Mouse (Mus musculus) forebrain, embryonic 16.5 days (tissue): ENCODE results near the gene Mrps12. TPM values are rescaled to one million over a fixed set of nuclear protein-coding genes. Genes with fewer than 3 reads are reported as not detected.

Experiments
- ATAC-seq: fragments of 200-750 bp; cut with Nextera tagmentation; 2 replicates; pipeline ENCODE4 v1.8.0; 2017; ENCODE audit warnings: mild to moderate bottlenecking, moderate library complexity
- H3K27ac ChIP-seq: fragments of 300-500 bp; sonication (generic); 2 replicates; pipeline ENCODE4 v1.5.1; 2014; ENCODE audit warnings: low read length, control low read depth
- H3K27me3 ChIP-seq: fragments of 300-500 bp; sonication (generic); replicated peaks from 2 replicates; pipeline ENCODE4 v1.6.1; 2014; ENCODE audit warnings: low read length; ENCODE audit not compliant: control insufficient read depth, insufficient read depth
- H3K36me3 ChIP-seq: fragments of 300-500 bp; sonication (generic); 2 replicates; pipeline ENCODE4 v1.6.1; 2014; ENCODE audit not compliant: control insufficient read depth, insufficient read depth
- H3K4me1 ChIP-seq: fragments of 300-500 bp; sonication (generic); replicated peaks from 2 replicates; pipeline ENCODE4 v1.6.1; 2014; ENCODE audit warnings: low read length; ENCODE audit not compliant: control insufficient read depth, insufficient read depth
- H3K4me2 ChIP-seq: fragments of 300-500 bp; sonication (generic); 2 replicates; pipeline ENCODE4 v1.6.1; 2014; ENCODE audit warnings: mild to moderate bottlenecking, low read length, control low read depth
- H3K4me3 ChIP-seq: fragments of 300-500 bp; sonication (generic); replicated peaks from 2 replicates; pipeline ENCODE4 v1.5.1; 2014; ENCODE audit warnings: mild to moderate bottlenecking, low read length, control low read depth
- H3K9ac ChIP-seq: fragments of 300-500 bp; sonication (generic); replicated peaks from 2 replicates; pipeline ENCODE4 v1.6.1; 2014; ENCODE audit warnings: low read depth, low read length, control low read depth
- H3K9me3 ChIP-seq: fragments of 300-500 bp; sonication (generic); 2 replicates; pipeline ENCODE4 v1.6.1; 2016; ENCODE audit warnings: low read length; ENCODE audit not compliant: control insufficient read depth
- WGBS: fragments of 180-500 bp; shearing (Covaris S2); extraction: QIAGEN DNeasy Blood & Tissue Kit; methylation state at CpG from one replicate; pipeline ENCODE4 v1.1.7; 2014; 5-methylcytosine and 5-hydroxymethylcytosine counted together
- polyA plus RNA-seq: library from polyadenylated mRNA; unstranded; fragments of >200 nt; fragmentation: Nextera tagmentation; extraction: Ambion mirVana; gene quantifications from 2 replicates; pipeline ENCODE4 v1.2.1, GENCODE M21; 2015

Mrps12 gene
- polyA plus RNA-seq, 1 experiment from 2014 or later: 105 TPM

GRCm38 (mm10) chr7:28766910-28767309 is 25.3 kb upstream of the Mrps12 start:
- Histone ChIP-seq H3K9me3 (no peaks in the 10 kb centered on the region), H3K27me3 (no peaks in the 10 kb centered on the region), H3K9ac (peak overlapping the region; percentile 76), H3K4me3 (peak overlapping the region; percentile 86), H3K36me3 (no peaks in the 10 kb centered on the region; the same call in 1 of the 2 replicates), H3K4me1 (peaks cover 19% of the 10 kb centered on the region), H3K4me2 (peak overlapping the region; percentile 83), H3K27ac (no peak overlapping the region)
- 2% methylated on average over 14 of the region's 14 CpGs for WGBS
- peak; percentile 6 for ATAC-seq

GRCm38 (mm10) chr7:28766173-28766879 is 24.7 kb upstream of the Mrps12 start, which contains the start of gene Sirt2:
TSS of gene Sirt2 (plus strand) at chr7:28766735.
- no peak within 1 kb of the TSS for H3K27ac ChIP-seq
- WGBS: under 1% methylated on average over 45 of the region's 45 CpGs
- ATAC-seq: peak; percentile 99

DNA sequence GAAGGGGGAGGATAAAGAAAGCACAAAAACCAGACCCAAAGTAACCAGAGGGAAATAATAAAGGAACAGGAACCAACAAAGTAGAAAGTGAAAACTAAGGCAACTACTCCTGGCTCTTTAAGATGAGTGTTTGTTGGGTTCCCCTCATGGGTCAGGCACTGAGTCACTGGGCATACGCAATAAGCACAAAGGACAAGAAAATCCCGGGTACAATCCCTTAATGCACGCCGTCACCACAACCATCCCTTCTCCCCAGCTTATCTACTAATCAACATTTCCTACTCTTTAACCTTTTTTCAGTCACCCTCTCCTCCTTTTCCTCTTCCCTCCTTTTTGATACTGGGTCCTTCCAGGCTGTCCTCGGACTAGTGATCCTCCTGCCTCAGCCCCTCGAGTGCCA is 23.6 kb upstream of the Mrps12 start:
- H3K9ac ChIP-seq: no peak overlapping the region
- WGBS: 89% methylated on average over 6 of the region's 6 CpGs
- peaks cover 7% of the 10 kb centered on the region; the same call in 1 of the 2 replicates for H3K36me3 ChIP-seq

More at GRCm38 (mm10) chr7:28766173-28766879, 24.7 kb upstream of the Mrps12 start, which contains the start of gene Sirt2:
- Histone ChIP-seq H3K27me3 (no peaks in the 10 kb centered on the region), H3K36me3 (peaks cover 4% of the 10 kb centered on the region; the same call in 1 of the 2 replicates), H3K4me1 (peaks cover 19% of the 10 kb centered on the region), H3K9ac (peak within 1 kb of the TSS; percentile 79), H3K4me3 (peak within 1 kb of the TSS; percentile 86), H3K9me3 (no peaks in the 10 kb centered on the region), H3K4me2 (peak within 1 kb of the TSS; percentile 83)

GRCm38 (mm10) chr7:28761907-28762306 is 20.3 kb upstream of the Mrps12 start:
- Histone ChIP-seq H3K36me3 (peaks cover 13% of the 10 kb centered on the region), H3K4me3 (no peak overlapping the region), H3K9ac (no peak overlapping the region), H3K4me2 (no peak overlapping the region), H3K27me3 (no peaks in the 10 kb centered on the region), H3K27ac (no peak overlapping the region), H3K9me3 (no peaks in the 10 kb centered on the region), H3K4me1 (peaks cover 9% of the 10 kb centered on the region)
- ATAC-seq: no peak
- WGBS: 93% methylated on average over 9 of the region's 9 CpGs

More for the DNA sequence above, 23.6 kb upstream of the Mrps12 start:
- Histone ChIP-seq H3K27ac (no peak overlapping the region), H3K27me3 (no peaks in the 10 kb centered on the region), H3K4me3 (no peak overlapping the region), H3K9me3 (no peaks in the 10 kb centered on the region), H3K4me1 (peaks cover 19% of the 10 kb centered on the region), H3K4me2 (peak overlapping the region; percentile 73)
- no peak for ATAC-seq

DNA sequence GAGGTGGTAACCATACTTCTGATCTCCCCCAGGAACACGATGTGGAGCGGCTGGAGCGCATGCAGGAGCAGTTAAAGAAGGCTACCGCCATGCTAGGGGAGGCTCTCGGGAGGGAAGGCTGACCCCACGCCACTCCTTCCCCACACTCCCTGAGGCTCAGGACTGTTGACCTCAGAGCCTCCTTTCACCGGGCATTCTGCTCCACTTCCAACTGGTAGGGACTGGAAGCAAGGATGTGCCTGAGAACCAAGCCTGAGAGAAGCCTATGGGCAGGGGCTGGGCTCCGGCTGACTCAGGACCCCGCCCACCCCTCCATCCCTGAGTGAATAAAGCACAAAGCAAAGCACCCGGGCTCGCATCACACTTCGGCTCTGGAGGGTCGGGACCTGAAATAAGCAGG is 17.0 kb upstream of the Mrps12 start:
- Histone ChIP-seq H3K27ac (no peak overlapping the region), H3K9ac (no peak overlapping the region), H3K9me3 (no peaks in the 10 kb centered on the region), H3K4me3 (no peak overlapping the region), H3K36me3 (peaks cover 13% of the 10 kb centered on the region), H3K4me2 (no peak overlapping the region), H3K27me3 (peaks cover 13% of the 10 kb centered on the region; the same call in 1 of the 2 replicates), H3K4me1 (peaks cover 4% of the 10 kb centered on the region)
- ATAC-seq: no peak
- 83% methylated on average over 13 of the region's 13 CpGs for WGBS

DNA sequence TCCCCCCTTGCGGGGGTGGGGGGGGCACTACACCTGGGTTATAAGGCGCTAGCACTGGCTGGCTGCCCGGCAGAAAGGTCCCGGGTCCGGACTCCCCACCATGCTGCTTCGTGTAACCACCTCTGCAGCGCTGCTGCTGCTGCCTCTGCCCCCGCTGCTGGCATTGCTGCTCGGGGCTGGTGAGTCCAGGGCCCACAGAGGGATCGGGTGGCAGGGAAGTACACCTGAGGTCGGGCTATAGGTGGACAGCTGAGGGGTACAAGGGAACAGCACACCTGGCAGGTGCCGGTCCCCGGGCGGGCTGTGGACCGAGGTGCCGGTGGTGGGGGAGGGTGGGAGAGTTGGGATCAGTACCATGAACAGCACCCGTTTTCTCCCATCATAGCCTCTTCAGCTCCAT is 14.5 kb upstream of the Mrps12 start, which contains the start of gene Ccer2:
Gene Ccer2, plus strand, starts transcription at position 96 of the 400 bp plus-strand sequence.
- Histone ChIP-seq H3K36me3 (peaks cover 7% of the 10 kb centered on the region), H3K27me3 (peaks cover 13% of the 10 kb centered on the region; the same call in 1 of the 2 replicates), H3K9me3 (no peaks in the 10 kb centered on the region), H3K4me2 (0 out of 2 replicates have a peak within 1 kb of the TSS, but pooled peaks have one; percentile 16), H3K27ac (no peak within 1 kb of the TSS), H3K4me3 (0 out of 2 replicates have a peak within 1 kb of the TSS, but pooled peaks have one; percentile 6), H3K4me1 (peaks cover 4% of the 10 kb centered on the region), H3K9ac (peak within 1 kb of the TSS; percentile 44)
- ATAC-seq: no peak
- WGBS: 4% methylated on average over 17 of the region's 17 CpGs

- Histone ChIP-seq H3K9me3 (no peaks in the 10 kb centered on the region), H3K9ac (no peak overlapping the region), H3K4me2 (no peak overlapping the region), H3K27me3 (no peaks in the 10 kb centered on the region), H3K4me1 (no peaks in the 10 kb centered on the region), H3K36me3 (no peaks in the 10 kb centered on the region), H3K27ac (no peak overlapping the region), H3K4me3 (no peak overlapping the region)
- 96% methylated on average over 7 of the region's 7 CpGs for WGBS
- ATAC-seq: no peak
Measured at GRCm38 (mm10) chr7:28749935-28750334, 8.3 kb upstream of the Mrps12 start.

DNA sequence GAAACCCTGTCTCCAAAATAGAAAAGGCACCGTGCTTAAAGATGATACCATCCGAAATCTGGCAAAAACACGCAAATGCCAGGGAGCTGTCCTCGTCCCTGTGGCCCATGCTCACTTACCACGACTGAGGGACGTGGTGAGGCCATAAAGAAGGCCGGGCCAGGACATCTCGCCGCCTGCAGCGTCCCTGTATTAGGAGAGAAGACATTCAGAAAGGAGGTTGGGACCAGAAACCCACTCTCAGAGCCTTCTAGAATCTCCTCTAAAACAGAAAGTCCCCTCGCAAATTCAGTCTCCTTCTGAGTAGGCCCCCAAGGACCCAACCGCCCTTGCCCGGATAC is 282 bp downstream of the Mrps12 start:
- H3K9me3 ChIP-seq: no peaks in the 10 kb centered on the region
- H3K4me1 ChIP-seq: peaks cover 14% of the 10 kb centered on the region
- H3K9ac ChIP-seq: peak overlapping the region; percentile 54
- H3K27ac ChIP-seq: no peak overlapping the region; the same call in 1 of the 2 replicates
- H3K4me3 ChIP-seq: peak overlapping the region; percentile 59
- no peaks in the 10 kb centered on the region for H3K27me3 ChIP-seq
- 0 out of 2 replicates have a peak, but pooled peaks cover 3% of the 10 kb centered on the region for H3K36me3 ChIP-seq
- WGBS: under 1% methylated on average over 13 of the region's 13 CpGs
- peak overlapping the region; percentile 72 for H3K4me2 ChIP-seq
- ATAC-seq: peak; percentile 9

- H3K4me1 ChIP-seq: peaks cover 14% of the 10 kb centered on the region
- H3K36me3 ChIP-seq: 0 out of 2 replicates have a peak, but pooled peaks cover 5% of the 10 kb centered on the region
- H3K27me3 ChIP-seq: no peaks in the 10 kb centered on the region
- WGBS: 42% methylated on average over 9 of the region's 9 CpGs
- H3K4me2 ChIP-seq: peak overlapping the region; percentile 72
- peak overlapping the region; percentile 59 for H3K4me3 ChIP-seq
- H3K9me3 ChIP-seq: no peaks in the 10 kb centered on the region
- ATAC-seq: no peak
- no peak overlapping the region; the same call in 1 of the 2 replicates for H3K27ac ChIP-seq
- peak overlapping the region; percentile 54 for H3K9ac ChIP-seq
Measured at GRCm38 (mm10) chr7:28740949-28741348, 671 bp downstream of the Mrps12 start.
